Mouse (Mus musculus): ENCODE data around the gene Pdss1.

GRCm38 (mm10) chr2:22862194-22862593 is 33.1 kb upstream of the Pdss1 start:
- TF ChIP-seq CTCF (IDR thresholded peaks at IDR 0.05; ENCODE audit: borderline replicate concordance, extremely low read depth, insufficient read depth, insufficient read length), result no peak
- no peak for TF ChIP-seq POLR2A (IDR thresholded peaks at IDR 0.05; ENCODE audit: borderline replicate concordance, extremely low read depth, insufficient read depth, insufficient read length, poor library complexity, severe bottlenecking)
